Mouse (Mus musculus) embryo, embryonic 11 days (tissue): Measurements from ENCODE around the gene Lyz1.
"Not testable (repeated sequence)": the region's sequence is repeated elsewhere in the genome, so short reads cannot be mapped to it uniquely, and the experiment has no call there.

Experiments
- DNase-seq: peaks from one replicate; pipeline ENCODE4 v3.0.0-alpha.2; 2015

The Lyz1 gene

GRCm38 (mm10) chr10:117292671-117293070 is at the start of gene Lyz1:
Lyz1 (minus strand) TSS chr10:117292868.
- DNase-seq: no peak

GRCm38 (mm10) chr10:117342406-117342805 is 49.7 kb upstream of the Lyz1 start:
- no peak for DNase-seq

GRCm38 (mm10) chr10:117341029-117341428 is 48.4 kb upstream of the Lyz1 start:
- DNase-seq: no peak

- no peak for DNase-seq
These were observed 46.6 kb upstream of the Lyz1 start for GRCm38 (mm10) chr10:117339241-117339640.

- no peak for DNase-seq
These were observed 45.3 kb upstream of the Lyz1 start for GRCm38 (mm10) chr10:117337946-117338345.

GRCm38 (mm10) chr10:117335649-117336048 is 43.0 kb upstream of the Lyz1 start:
- peak; percentile 22 for DNase-seq

GRCm38 (mm10) chr10:117330521-117330920 is 37.9 kb upstream of the Lyz1 start:
- no peak for DNase-seq

GRCm38 (mm10) chr10:117323782-117324181 is 31.1 kb upstream of the Lyz1 start:
- DNase-seq: no peak

GRCm38 (mm10) chr10:117322630-117323029 is 30.0 kb upstream of the Lyz1 start:
- no peak for DNase-seq

GRCm38 (mm10) chr10:117320571-117320981 is 27.9 kb upstream of the Lyz1 start:
- DNase-seq: no peak

- no peak for DNase-seq
These were observed 23.7 kb upstream of the Lyz1 start for GRCm38 (mm10) chr10:117316391-117316790.

GRCm38 (mm10) chr10:117313133-117313532 is 20.5 kb upstream of the Lyz1 start:
- DNase-seq: no peak

GRCm38 (mm10) chr10:117312168-117312567 is 19.5 kb upstream of the Lyz1 start:
- no peak for DNase-seq

- DNase-seq: no peak
These were observed 11.7 kb upstream of the Lyz1 start for GRCm38 (mm10) chr10:117304371-117304770.

GRCm38 (mm10) chr10:117301688-117302087 is 9.0 kb upstream of the Lyz1 start:
- no peak for DNase-seq

GRCm38 (mm10) chr10:117299901-117300520 is 7.3 kb upstream of the Lyz1 start:
- no peak for DNase-seq

- no peak for DNase-seq
These were observed 6.4 kb upstream of the Lyz1 start for GRCm38 (mm10) chr10:117299106-117299505.

- no peak for DNase-seq
These were observed 5.7 kb upstream of the Lyz1 start for GRCm38 (mm10) chr10:117298336-117298735.

GRCm38 (mm10) chr10:117290936-117291335 is 1.7 kb downstream of the Lyz1 start:
- not testable (repeated sequence) for DNase-seq

GRCm38 (mm10) chr10:117290046-117290870 is 2.4 kb downstream of the Lyz1 start:
- peak; percentile 17 for DNase-seq

- not testable (repeated sequence) for DNase-seq
These were observed 3.6 kb downstream of the Lyz1 start for GRCm38 (mm10) chr10:117289034-117289505.

- no peak for DNase-seq
These were observed 4.3 kb downstream of the Lyz1 start for GRCm38 (mm10) chr10:117288197-117289033.

- no peak for DNase-seq
These were observed 5.3 kb downstream of the Lyz1 start for GRCm38 (mm10) chr10:117287226-117287850.
